Mouse (Mus musculus): ENCODE data around the gene Mb21d2. TPM values are rescaled to one million over a fixed set of nuclear protein-coding genes. Genes with fewer than 3 reads are reported as not detected.

Gene Mb21d2
- total and polyA plus RNA-seq, 3 experiments: not detected

DNA sequence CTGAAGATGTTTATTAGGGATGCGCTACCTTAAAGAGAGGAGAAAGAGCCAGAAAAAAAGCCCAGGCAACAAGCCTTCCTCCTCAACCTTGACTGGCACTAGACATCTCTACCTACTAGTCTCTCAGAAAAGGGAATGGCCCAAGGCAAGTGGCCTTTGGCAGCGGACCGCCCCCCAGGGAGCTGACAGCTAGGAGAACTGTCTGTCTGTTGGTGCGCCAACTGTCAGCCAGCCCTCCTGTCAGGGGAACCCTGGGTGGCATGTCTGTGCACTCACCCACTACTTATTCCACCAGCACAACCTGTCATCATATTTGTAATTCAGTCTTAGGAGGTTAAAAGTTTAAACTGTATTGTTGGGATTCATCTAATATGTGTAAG, 30.3 kb downstream of the Mb21d2 start:
- Histone ChIP-seq H3K9ac (ENCODE audit: insufficient read depth, low read depth) (no peak overlapping the region), H3K4me1 (ENCODE audit: control insufficient read depth in 1 of 2, insufficient read depth in 2 of 2) (no peaks in the 10 kb centered on the region), H3K4me2 (ENCODE audit: insufficient read depth, low read depth, poor library complexity, severe bottlenecking) (no peak overlapping the region), H3K36me3 (replicated peaks in 1 of 2; ENCODE audit: control insufficient read depth in 1 of 2, insufficient read depth in 1 of 2, low read length in 1 of 2) (no peaks in the 10 kb centered on the region), H3K79me2 (replicated peaks; ENCODE audit: control insufficient read depth, extremely low read depth, insufficient read depth, poor library complexity, severe bottlenecking) (no peaks in the 10 kb centered on the region), H3K4me3 (replicated peaks in 1 of 3; ENCODE audit: low read depth in 2 of 3, low read length in 2 of 3, poor library complexity in 1 of 3) (no peak overlapping the region), H3K27ac (ENCODE audit: insufficient read depth, low read depth) (no peak overlapping the region), H3K27me3 (replicated peaks) (no peaks in the 10 kb centered on the region), H3K9me3 (replicated peaks; ENCODE audit: low read length) (peaks cover 89% of the 10 kb centered on the region)
- no peak for DNase-seq (ENCODE audit: extremely low read depth)
- TF ChIP-seq CHD1 (IDR thresholded peaks at IDR 0.05; ENCODE audit: low read depth, low read length): no peak
- TF ChIP-seq PAX5 (IDR thresholded peaks at IDR 0.05; ENCODE audit: low read length): no peak
- TF ChIP-seq UBTF (IDR thresholded peaks at IDR 0.05; ENCODE audit: low read depth, low read length): no peak
- TF ChIP-seq ELF1 (IDR thresholded peaks at IDR 0.05; ENCODE audit: low read depth, low read length): no peak
- TF ChIP-seq USF1 (IDR thresholded peaks at IDR 0.05; ENCODE audit: low read depth, low read length): no peak
- TF ChIP-seq GABPA (IDR thresholded peaks at IDR 0.05; ENCODE audit: insufficient replicate concordance, low read depth, low read length): no peak
- TF ChIP-seq ZMIZ1 (IDR thresholded peaks at IDR 0.05; ENCODE audit: low read depth, low read length): no peak
- no peak for TF ChIP-seq CTCF (conservative IDR thresholded peaks at IDR 0.05 in 1 of 2, IDR thresholded peaks at IDR 0.05 in 1 of 2; ENCODE audit: low read depth in 2 of 2, low read length in 2 of 2)
- TF ChIP-seq CHD2 (IDR thresholded peaks at IDR 0.05; ENCODE audit: low read length): no peak
- TF ChIP-seq KAT2A (IDR thresholded peaks at IDR 0.05; ENCODE audit: insufficient replicate concordance, low read length): no peak
- TF ChIP-seq MEF2A (IDR thresholded peaks at IDR 0.05; ENCODE audit: borderline replicate concordance, low read depth, low read length): no peak
- dilution Hi-C loops (cut with MboI; ENCODE audit: extremely low pct_ligation_motif_present, extremely low pct_unique_long_range_greater_than_20kb, low sequenced_read_pairs) (no loop called here), in situ Hi-C loops (cut with MboI; ENCODE audit: low pct_ligation_motif_present, low pct_unique_long_range_greater_than_20kb, low sequenced_read_pairs) (no loop called here)

DNA sequence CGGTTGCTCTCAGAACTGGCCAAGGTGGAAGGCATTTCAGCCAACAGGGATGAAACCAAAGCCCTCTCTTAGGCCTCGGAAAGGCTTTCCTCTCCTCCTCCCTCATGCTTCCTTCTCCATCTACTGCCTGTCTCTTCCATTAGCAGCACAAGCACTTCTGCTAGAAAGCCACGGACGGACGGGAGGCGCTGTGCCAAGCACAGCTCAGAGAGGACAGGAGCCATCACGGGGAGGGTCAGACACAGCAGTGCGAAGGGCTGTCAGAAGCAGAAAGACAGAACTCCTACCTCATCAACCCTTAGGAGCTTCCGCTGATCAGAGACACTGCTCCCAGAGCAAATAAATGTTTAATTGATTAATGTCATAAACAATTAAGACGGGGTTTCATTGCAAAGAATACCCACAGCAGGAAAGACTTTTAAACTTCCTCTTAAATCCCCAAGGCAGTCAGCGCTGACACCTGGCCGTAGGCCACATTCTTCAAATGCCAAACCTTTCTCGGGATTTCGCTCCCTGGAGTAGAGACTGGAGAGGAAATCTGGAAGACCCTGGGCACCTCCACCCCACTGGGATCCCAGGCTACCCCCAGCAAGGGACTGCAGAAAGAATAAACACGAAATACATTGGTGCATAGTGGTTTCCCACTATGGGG, 30.8 kb downstream of the Mb21d2 start:
- no peak overlapping the region for H3K4me2 ChIP-seq (ENCODE audit: insufficient read depth, low read depth, poor library complexity, severe bottlenecking)
- dilution Hi-C loops (cut with MboI; ENCODE audit: extremely low pct_ligation_motif_present, extremely low pct_unique_long_range_greater_than_20kb, low sequenced_read_pairs) (no loop called here), in situ Hi-C loops (cut with MboI; ENCODE audit: low pct_ligation_motif_present, low pct_unique_long_range_greater_than_20kb, low sequenced_read_pairs) (no loop called here)

More for the DNA sequence above, 30.8 kb downstream of the Mb21d2 start:
- H3K27me3 ChIP-seq (replicated peaks): no peaks in the 10 kb centered on the region
- H3K36me3 ChIP-seq (replicated peaks in 1 of 2; ENCODE audit: control insufficient read depth in 1 of 2, insufficient read depth in 1 of 2, low read length in 1 of 2): no peaks in the 10 kb centered on the region
- no peak overlapping the region for H3K9ac ChIP-seq (ENCODE audit: insufficient read depth, low read depth)
- H3K27ac ChIP-seq (ENCODE audit: insufficient read depth, low read depth): no peak overlapping the region
- no peaks in the 10 kb centered on the region for H3K4me1 ChIP-seq (ENCODE audit: control insufficient read depth in 1 of 2, insufficient read depth in 2 of 2)
- no peak overlapping the region for H3K4me3 ChIP-seq (replicated peaks in 1 of 3; ENCODE audit: low read depth in 2 of 3, low read length in 2 of 3, poor library complexity in 1 of 3)
- DNase-seq (ENCODE audit: extremely low read depth): no peak
- H3K9me3 ChIP-seq (replicated peaks; ENCODE audit: low read length): peaks cover 92% of the 10 kb centered on the region
- no peak for TF ChIP-seq MAX (IDR thresholded peaks at IDR 0.05; ENCODE audit: low read length)
- TF ChIP-seq USF1 (IDR thresholded peaks at IDR 0.05; ENCODE audit: low read depth, low read length): no peak
- TF ChIP-seq ZMIZ1 (IDR thresholded peaks at IDR 0.05; ENCODE audit: low read depth, low read length): no peak
- TF ChIP-seq SMC3 (IDR thresholded peaks at IDR 0.05; ENCODE audit: low read depth, low read length): no peak
- TF ChIP-seq MAZ (IDR thresholded peaks at IDR 0.05; ENCODE audit: low read depth, low read length): no peak
- no peak for TF ChIP-seq HCFC1 (IDR thresholded peaks at IDR 0.05; ENCODE audit: low read depth, low read length)
- TF ChIP-seq SIN3A (IDR thresholded peaks at IDR 0.05; ENCODE audit: low read length): no peak
- no peak for TF ChIP-seq BHLHE40 (IDR thresholded peaks at IDR 0.05; ENCODE audit: low read depth, low read length)
- TF ChIP-seq CHD1 (IDR thresholded peaks at IDR 0.05; ENCODE audit: low read depth, low read length): no peak
- no peak for TF ChIP-seq NRF1 (IDR thresholded peaks at IDR 0.05; ENCODE audit: low read depth, low read length)
- no peak for TF ChIP-seq TBP (conservative IDR thresholded peaks at IDR 0.05; ENCODE audit: low read depth, low read length)
- TF ChIP-seq MXI1 (IDR thresholded peaks at IDR 0.05; ENCODE audit: low read depth, low read length): no peak
- no peaks in the 10 kb centered on the region for H3K79me2 ChIP-seq (replicated peaks; ENCODE audit: control insufficient read depth, extremely low read depth, insufficient read depth, poor library complexity, severe bottlenecking)

Data from CH12.LX (cell line).